Mouse (Mus musculus): ENCODE data around the gene Itm2c. TPM values are rescaled to one million over a fixed set of nuclear protein-coding genes. Genes with fewer than 3 reads are reported as not detected.
A peak's percentile ranks its signal among the peaks of the same experiment; 100 is the strongest.

Itm2c gene
- polyA plus RNA-seq, 1 experiment: 69.6 TPM

DNA sequence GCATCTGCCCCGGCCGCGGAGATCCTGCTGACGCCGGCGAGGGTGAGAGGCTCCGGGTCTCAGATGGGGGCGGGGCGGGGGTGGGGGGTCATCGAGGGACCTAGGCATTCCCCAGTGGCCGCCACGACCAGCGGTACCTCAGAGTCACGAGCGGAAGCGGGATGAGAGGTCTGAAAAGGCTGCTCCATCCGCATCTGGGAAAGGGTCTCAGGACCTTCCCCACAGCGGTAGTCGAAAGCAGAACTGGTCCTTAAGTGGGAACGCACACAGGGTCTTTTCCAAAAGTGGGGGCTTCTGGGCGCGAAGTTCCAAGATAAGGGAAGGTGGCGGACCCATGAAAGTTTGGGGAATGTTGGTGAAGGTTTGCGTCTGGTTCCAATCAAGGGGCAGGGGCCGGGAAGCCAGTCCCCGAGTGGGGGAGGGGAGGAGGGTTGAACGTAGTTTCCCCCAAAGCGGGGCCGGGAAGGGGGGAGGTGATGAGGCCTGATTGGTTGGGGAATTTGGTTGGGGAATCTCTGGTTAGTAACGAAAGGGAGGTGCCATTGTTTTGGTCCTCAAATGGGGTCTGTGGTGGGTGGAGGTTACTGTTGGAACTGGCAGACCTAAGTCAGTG is 773 bp downstream of the Itm2c start:
- Histone ChIP-seq H3K27me3 (ENCODE audit: control insufficient read depth, insufficient read depth, low read length) (no peaks in the 10 kb centered on the region), H3K27ac (ENCODE audit: control insufficient read depth, insufficient read depth, low read depth, low read length) (no peak overlapping the region; the same call in 1 of the 2 replicates), H3K36me3 (ENCODE audit: control insufficient read depth, insufficient read depth, low read length) (no peaks in the 10 kb centered on the region), H3K4me3 (ENCODE audit: control insufficient read depth, low read depth, low read length) (peak overlapping the region; percentile 89), H3K4me1 (ENCODE audit: control insufficient read depth, insufficient read depth, low read length) (peaks cover 29% of the 10 kb centered on the region)
- no peak for TF ChIP-seq CTCF (IDR thresholded peaks at IDR 0.05; ENCODE audit: control insufficient read depth, insufficient read depth, insufficient replicate concordance, low read depth, low read length)
- no peak for TF ChIP-seq POLR2A (IDR thresholded peaks at IDR 0.05; ENCODE audit: control insufficient read depth, low read depth, low read length)

- Histone ChIP-seq H3K36me3 (ENCODE audit: control insufficient read depth, insufficient read depth, low read length) (no peaks in the 10 kb centered on the region), H3K4me3 (ENCODE audit: control insufficient read depth, low read depth, low read length) (peak overlapping the region; percentile 89), H3K4me1 (ENCODE audit: control insufficient read depth, insufficient read depth, low read length) (peaks cover 31% of the 10 kb centered on the region), H3K27ac (ENCODE audit: control insufficient read depth, insufficient read depth, low read depth, low read length) (no peak overlapping the region; the same call in 1 of the 2 replicates), H3K27me3 (ENCODE audit: control insufficient read depth, insufficient read depth, low read length) (no peaks in the 10 kb centered on the region)
- peak; percentile 18; the same call in 1 of the 2 replicates for TF ChIP-seq CTCF (IDR thresholded peaks at IDR 0.05; ENCODE audit: control insufficient read depth, insufficient read depth, insufficient replicate concordance, low read depth, low read length)
- no peak for TF ChIP-seq POLR2A (IDR thresholded peaks at IDR 0.05; ENCODE audit: control insufficient read depth, low read depth, low read length)
Observed at GRCm38 (mm10) chr1:85895391-85895837, 1.3 kb downstream of the Itm2c start.

GRCm38 (mm10) chr1:85896110-85896509 is 2.0 kb downstream of the Itm2c start:
- H3K36me3 ChIP-seq (ENCODE audit: control insufficient read depth, insufficient read depth, low read length): no peaks in the 10 kb centered on the region
- no peaks in the 10 kb centered on the region for H3K27me3 ChIP-seq (ENCODE audit: control insufficient read depth, insufficient read depth, low read length)
- TF ChIP-seq CTCF (IDR thresholded peaks at IDR 0.05; ENCODE audit: control insufficient read depth, insufficient read depth, insufficient replicate concordance, low read depth, low read length): no peak
- TF ChIP-seq POLR2A (IDR thresholded peaks at IDR 0.05; ENCODE audit: control insufficient read depth, low read depth, low read length): no peak
- H3K4me1 ChIP-seq (ENCODE audit: control insufficient read depth, insufficient read depth, low read length): peaks cover 36% of the 10 kb centered on the region
- no peak overlapping the region for H3K27ac ChIP-seq (ENCODE audit: control insufficient read depth, insufficient read depth, low read depth, low read length)
- no peak overlapping the region for H3K4me3 ChIP-seq (ENCODE audit: control insufficient read depth, low read depth, low read length)

DNA sequence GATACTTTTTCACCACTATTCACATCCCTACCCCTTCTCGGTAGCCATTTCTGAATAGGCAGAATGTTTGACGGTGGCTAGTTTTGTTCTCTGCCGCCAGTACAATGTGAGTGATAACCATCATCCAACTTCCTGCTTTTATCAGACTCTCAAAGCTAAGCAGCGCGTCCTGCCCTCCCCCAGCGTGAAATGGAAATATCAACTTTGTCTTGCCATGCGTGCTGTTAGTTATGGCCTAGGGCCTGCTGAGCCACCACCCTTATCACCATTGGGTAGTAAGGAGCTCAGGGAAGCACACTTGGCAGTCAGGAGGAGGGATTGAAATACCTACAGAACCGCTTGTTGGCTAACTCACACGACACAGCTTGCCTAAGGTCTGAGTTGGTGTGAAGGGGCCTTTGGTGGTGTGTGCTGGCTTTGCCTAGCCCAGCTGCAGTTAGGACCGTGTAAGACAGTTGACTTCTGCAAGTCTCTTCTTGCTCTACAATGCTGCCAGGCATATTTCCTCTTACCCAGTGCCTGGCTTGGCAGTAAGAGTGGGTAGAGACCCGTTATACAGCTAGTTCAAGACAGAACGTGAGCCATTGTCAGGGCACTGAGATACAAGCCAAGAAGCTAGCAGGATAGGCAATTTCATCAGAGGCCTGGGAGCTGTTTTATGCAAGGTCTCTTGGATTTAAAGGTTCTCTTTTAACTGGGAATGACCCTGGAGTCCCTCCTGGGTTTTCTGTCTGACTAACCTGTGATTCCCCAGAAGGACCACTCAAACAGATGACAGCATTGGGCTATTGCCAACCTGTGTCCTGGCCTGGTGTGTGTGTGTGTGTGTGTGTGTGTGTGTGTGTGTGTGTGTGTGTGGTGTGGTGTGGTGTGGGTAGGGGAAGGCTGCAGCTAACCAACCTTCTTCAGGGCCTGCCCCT is 3.0 kb downstream of the Itm2c start:
- H3K36me3 ChIP-seq (ENCODE audit: control insufficient read depth, insufficient read depth, low read length): no peaks in the 10 kb centered on the region
- TF ChIP-seq POLR2A (IDR thresholded peaks at IDR 0.05; ENCODE audit: control insufficient read depth, low read depth, low read length) (no peak), CTCF (IDR thresholded peaks at IDR 0.05; ENCODE audit: control insufficient read depth, insufficient read depth, insufficient replicate concordance, low read depth, low read length) (no peak)
- H3K27me3 ChIP-seq (ENCODE audit: control insufficient read depth, insufficient read depth, low read length): no peaks in the 10 kb centered on the region
- peaks cover 40% of the 10 kb centered on the region for H3K4me1 ChIP-seq (ENCODE audit: control insufficient read depth, insufficient read depth, low read length)
- H3K27ac ChIP-seq (ENCODE audit: control insufficient read depth, insufficient read depth, low read depth, low read length): peak overlapping the region; percentile 41; the same call in 1 of the 2 replicates
- no peak overlapping the region for H3K4me3 ChIP-seq (ENCODE audit: control insufficient read depth, low read depth, low read length)

DNA sequence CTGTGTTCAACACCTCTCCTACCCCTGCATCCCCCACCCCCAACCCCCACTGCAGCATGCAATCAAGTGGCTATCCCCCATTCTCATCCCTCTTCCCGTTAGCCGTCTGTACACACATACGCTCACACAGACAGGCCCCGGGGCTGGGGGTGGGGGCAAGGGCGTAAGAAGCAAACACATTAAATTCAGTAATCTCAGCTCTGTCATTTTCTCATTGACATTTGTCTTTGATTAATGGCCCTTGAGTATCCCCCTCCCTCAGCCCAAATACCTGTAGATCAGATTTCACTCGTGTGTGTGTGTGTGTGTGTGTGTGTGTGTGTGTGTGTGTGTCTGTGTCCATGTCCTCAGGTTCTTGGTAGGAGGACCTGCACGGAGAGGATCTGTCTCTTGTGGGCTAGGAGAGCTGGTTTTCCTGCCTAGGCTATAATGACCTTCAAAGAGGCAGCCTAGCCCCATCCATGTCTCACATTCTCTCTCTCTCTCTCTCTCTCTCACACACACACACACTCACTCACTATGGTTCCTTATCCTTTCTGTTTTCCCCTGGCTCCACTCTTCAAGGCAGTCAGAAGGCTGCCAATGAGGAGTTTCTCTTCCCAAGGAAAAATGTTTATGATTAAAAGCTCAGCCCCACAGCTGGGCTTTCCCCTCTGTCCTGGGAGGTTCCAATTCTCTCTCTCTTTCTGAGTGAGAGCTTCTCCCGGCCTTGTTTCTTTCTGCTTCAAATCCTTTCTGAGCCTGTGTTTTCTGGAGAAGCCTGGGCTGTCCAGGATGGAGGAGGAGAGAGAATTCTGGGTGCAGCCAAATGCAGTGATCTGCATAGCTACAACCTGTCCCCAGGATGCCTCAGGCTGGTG is 4.0 kb downstream of the Itm2c start:
- Histone ChIP-seq H3K4me1 (ENCODE audit: control insufficient read depth, insufficient read depth, low read length) (peaks cover 40% of the 10 kb centered on the region), H3K36me3 (ENCODE audit: control insufficient read depth, insufficient read depth, low read length) (no peaks in the 10 kb centered on the region), H3K27me3 (ENCODE audit: control insufficient read depth, insufficient read depth, low read length) (no peaks in the 10 kb centered on the region), H3K27ac (ENCODE audit: control insufficient read depth, insufficient read depth, low read depth, low read length) (no peak overlapping the region), H3K4me3 (ENCODE audit: control insufficient read depth, low read depth, low read length) (no peak overlapping the region)
- TF ChIP-seq CTCF (IDR thresholded peaks at IDR 0.05; ENCODE audit: control insufficient read depth, insufficient read depth, insufficient replicate concordance, low read depth, low read length): no peak
- no peak for TF ChIP-seq POLR2A (IDR thresholded peaks at IDR 0.05; ENCODE audit: control insufficient read depth, low read depth, low read length)

DNA sequence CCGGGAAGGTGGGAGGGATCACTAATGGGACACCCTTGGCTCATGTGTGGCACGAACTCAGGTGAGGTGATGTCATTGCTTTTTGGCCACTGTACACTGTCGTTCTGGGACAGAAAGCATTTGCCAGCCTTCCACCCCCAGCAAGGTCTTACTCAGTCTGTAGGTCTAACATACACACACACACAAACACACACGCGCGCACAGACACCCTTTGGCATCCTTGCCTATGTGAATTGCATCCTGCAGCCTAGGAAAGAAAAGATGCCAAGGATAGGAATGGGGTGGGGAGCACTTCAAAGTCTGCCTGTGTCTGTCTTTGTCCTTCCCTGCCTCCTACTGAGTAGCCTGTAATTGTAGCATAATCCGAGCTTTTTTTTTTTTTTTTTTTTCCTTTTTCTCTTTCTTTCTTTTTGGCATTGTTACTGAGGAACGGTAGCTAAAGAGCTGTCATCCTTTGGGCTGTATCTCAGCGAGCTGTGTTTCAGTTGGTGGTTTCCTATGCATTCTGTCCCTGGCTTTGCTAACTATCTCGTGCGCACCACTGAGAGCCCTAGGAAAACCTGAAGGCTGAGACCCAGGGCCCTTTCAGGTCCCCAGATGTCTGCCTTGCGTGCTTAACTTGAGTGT is 4.8 kb downstream of the Itm2c start:
- H3K27ac ChIP-seq (ENCODE audit: control insufficient read depth, insufficient read depth, low read depth, low read length): no peak overlapping the region
- H3K27me3 ChIP-seq (ENCODE audit: control insufficient read depth, insufficient read depth, low read length): no peaks in the 10 kb centered on the region
- H3K36me3 ChIP-seq (ENCODE audit: control insufficient read depth, insufficient read depth, low read length): no peaks in the 10 kb centered on the region
- peaks cover 38% of the 10 kb centered on the region for H3K4me1 ChIP-seq (ENCODE audit: control insufficient read depth, insufficient read depth, low read length)
- TF ChIP-seq CTCF (IDR thresholded peaks at IDR 0.05; ENCODE audit: control insufficient read depth, insufficient read depth, insufficient replicate concordance, low read depth, low read length) (no peak), POLR2A (IDR thresholded peaks at IDR 0.05; ENCODE audit: control insufficient read depth, low read depth, low read length) (no peak)
- H3K4me3 ChIP-seq (ENCODE audit: control insufficient read depth, low read depth, low read length): peak overlapping the region; percentile 69

Measured in testis, adult 2 months (tissue).